Mouse (Mus musculus): ENCODE measurements at regions not wholly inside any gene's neighbourhood (a gene's known extent, or its start where the extent isn't known, plus 50 kb on each side); places are given as distances from the start of the nearest gene placed in this dataset.

DNA sequence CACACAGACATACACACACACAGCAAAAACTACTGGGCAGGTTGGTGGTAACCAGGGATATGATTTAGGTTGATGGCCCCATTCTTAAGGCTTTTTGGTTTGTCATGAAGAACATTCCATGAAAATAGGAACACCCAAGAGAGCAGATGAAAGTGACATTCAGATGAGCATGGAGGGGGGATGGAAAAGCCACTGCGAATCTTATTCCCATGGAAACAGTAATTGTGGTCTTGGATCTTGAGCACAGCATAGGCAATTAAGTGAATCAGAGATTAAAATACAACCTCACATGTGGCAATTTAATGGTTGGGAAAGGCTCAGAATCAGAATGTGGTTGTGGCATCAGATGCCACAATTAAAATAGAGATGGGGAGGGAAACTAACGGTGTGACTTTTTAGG, 537.6 kb upstream of the Auts2 start:
- DNase-seq (ENCODE audit: low spot score): no peak

DNA sequence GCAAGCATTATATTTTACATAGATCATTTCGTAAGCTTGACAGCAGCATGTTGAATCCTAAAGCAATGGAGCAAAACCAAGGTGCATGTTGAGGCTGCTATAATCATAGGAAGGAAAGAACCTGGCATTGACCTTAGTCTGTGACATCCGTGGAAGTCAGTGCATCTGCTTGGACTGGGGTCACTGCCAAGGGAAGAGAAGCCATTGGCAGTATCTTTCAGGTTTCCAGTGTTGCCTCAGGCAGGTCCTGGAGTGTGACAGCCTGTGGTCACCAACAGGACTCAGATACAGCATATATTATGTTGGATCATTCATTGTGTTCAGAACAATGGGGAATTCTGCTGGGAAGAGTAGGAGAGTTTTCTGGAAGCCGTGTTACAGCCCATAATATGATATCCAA, 535.8 kb upstream of the Auts2 start:
- DNase-seq (ENCODE audit: low spot score): no peak

- no peak for DNase-seq (ENCODE audit: low spot score)
Observed at GRCm38 (mm10) chr5:133078390-133078789, 535.2 kb upstream of the Auts2 start.

DNA sequence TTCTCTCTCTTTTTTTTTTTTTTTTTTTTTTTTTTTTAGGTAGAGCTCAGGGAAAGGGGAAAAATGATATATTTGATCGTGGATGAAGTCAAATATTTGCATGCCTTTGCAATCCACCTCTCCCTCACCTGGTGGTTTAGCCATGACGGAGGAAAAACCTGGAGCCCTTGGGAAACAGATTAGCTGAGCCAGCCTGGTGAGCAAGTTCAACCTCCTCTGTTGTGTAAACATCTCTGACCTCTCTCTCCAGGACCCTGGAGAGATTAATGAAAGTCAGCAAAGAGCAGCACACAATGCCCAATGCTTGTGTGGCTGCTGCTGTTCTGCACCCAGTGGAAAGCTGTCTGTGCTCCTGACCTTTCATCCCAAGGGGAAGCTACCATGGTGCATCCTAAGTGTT, 530.2 kb upstream of the Auts2 start:
- no peak for DNase-seq (ENCODE audit: low spot score)

GRCm38 (mm10) chr5:133070141-133070540, 527.0 kb upstream of the Auts2 start:
- no peak for DNase-seq (ENCODE audit: low spot score)

- DNase-seq (ENCODE audit: low spot score): no peak
Observed at GRCm38 (mm10) chr5:133062481-133062880, 519.3 kb upstream of the Auts2 start.

GRCm38 (mm10) chr5:133047456-133047855, 504.3 kb upstream of the Auts2 start:
- no peak for DNase-seq (ENCODE audit: low spot score)

- no peak for DNase-seq (ENCODE audit: low spot score)
Observed at GRCm38 (mm10) chr5:133045637-133046036, 502.5 kb upstream of the Auts2 start.

- no peak for DNase-seq (ENCODE audit: low spot score)
Observed at GRCm38 (mm10) chr5:133027590-133027989, 484.4 kb upstream of the Auts2 start.

- no peak for DNase-seq (ENCODE audit: low spot score)
Observed at GRCm38 (mm10) chr5:133025121-133025520, 482.0 kb upstream of the Auts2 start.

DNA sequence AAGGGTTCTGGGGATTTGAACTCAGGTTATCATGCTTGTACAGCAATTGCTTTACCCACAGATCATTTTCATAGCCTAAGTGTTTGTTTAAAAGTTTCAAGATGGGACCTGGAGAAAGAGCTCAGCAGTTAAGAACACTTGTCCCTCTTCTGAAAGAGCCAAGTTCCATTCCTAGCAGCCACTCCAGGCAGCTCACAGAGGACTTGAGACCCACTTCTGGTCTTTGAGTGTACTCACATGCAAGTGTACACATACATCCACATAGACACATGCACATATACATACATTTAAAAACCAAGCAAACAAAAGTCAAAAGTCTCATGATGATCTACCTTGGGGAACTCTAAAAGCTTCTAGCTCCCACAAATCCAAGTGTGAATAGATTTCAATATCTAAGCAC, 477.7 kb upstream of the Auts2 start:
- no peak for DNase-seq (ENCODE audit: low spot score)

DNA sequence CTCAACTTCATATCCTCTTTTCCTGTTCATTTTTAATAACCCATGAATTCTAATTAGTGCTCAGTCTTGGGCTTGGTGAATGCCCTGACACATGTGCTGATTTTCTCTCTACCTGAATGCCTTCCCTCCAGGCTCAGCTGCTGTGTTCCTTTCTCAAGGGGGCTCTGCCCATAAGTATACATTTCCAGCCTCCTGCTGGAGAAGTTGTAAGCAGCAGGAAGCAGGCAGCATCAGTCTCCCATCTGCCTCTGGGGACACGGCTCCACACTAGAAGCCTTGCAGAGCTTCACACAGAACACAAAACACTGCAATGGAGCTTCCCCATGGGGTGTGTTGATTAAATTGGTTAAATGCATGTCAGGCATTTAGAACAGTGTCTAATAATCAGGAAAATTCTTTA, 477.0 kb upstream of the Auts2 start:
- DNase-seq (ENCODE audit: low spot score): no peak

DNA sequence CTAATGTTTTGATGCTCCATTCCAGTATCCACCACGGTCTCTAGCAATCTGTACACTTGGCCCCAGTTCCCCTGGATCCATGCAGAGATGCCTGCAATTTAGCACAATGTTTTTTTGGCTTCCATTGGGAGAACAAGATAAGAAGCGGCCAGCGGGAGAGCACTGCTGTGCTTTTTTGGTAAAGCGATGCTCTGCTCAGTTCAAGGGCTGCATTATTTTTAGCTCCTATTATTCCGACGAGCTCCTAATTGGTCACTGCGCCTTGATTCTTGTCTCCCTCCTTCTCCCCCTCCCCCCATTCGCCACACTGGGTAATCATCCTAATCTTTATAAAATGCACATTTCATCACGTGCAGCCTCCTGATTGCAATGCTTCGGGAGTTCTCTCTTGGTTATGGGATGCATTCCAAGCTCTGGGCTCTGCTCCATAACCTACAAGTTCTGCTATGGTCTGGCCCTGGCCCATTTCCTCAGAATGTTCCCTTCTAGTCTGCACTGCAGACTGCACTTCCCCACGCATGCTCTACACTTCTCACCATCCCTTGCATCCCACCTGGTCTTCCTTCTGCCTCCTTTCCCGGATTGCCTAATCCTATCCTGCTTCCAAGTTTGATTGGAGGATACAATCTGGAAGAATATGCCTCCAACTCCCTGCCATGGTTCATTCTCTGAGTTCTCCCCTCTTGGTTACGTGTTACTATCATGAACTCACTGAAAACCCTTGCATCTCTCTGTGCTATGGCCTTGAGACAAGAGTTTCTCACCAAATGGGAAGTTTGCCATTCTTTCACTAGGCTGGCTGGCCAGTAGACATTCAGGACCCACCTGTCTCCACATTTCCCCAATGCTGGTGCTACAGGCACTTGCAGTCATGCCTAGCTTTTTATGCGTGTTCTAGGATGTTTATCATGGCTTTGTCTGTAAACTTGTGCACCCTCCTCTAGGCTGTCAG, 467.8 kb upstream of the Auts2 start:
- peak; percentile 40 for DNase-seq (ENCODE audit: low spot score)

GRCm38 (mm10) chr5:132982866-132983265, 439.7 kb upstream of the Auts2 start:
- DNase-seq (ENCODE audit: low spot score): no peak

- no peak for DNase-seq (ENCODE audit: low spot score)
Observed at GRCm38 (mm10) chr5:132979013-132979412, 435.9 kb upstream of the Auts2 start.

GRCm38 (mm10) chr5:132975303-132975932, 432.3 kb upstream of the Auts2 start:
- DNase-seq (ENCODE audit: low spot score): no peak

GRCm38 (mm10) chr5:132974876-132975275, 431.7 kb upstream of the Auts2 start:
- no peak for DNase-seq (ENCODE audit: low spot score)

DNA sequence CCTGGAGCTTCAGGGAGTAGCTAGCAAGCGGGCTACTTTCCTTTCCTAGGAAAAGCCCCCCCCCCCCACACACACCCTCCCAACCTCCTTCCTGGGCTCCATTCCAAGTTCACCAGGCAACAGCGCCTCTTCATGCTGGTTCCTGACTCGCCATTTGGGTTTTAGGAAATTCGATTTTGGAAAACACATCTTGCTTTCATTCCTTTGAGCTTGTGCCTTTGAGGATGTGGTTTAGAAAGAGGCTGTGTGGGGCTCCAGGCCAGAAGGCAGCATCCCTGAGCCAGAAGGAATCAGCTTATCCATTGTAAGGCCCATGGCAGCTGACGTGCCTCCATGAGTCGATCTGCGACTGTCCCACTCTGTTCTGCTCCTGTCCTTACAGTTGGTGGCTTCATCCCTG, 427.9 kb upstream of the Auts2 start:
- no peak for DNase-seq (ENCODE audit: low spot score)

GRCm38 (mm10) chr5:132969376-132969775, 426.2 kb upstream of the Auts2 start:
- no peak for DNase-seq (ENCODE audit: low spot score)

DNA sequence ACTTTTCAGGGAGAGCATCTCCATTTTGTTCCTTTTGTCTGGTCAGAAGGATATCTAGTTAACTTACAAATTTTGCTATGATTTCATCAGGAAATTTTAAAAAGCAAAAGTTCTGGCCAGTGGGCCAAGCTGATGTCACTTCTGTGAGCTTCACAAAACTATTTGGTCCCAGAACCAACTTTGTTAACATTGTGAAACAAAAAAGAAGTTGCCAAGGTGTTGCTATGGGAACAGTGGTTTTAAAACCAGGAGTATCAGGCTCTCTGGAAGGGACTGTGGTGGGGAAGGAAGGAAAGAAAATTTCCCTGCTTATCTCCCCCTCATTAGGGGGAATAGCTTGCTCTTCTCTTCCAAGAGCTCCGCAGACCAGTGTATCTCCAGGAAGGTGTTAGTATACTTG, 416.8 kb upstream of the Auts2 start:
- DNase-seq (ENCODE audit: low spot score): peak; percentile 7

GRCm38 (mm10) chr5:132956184-132956583, 413.0 kb upstream of the Auts2 start:
- DNase-seq (ENCODE audit: low spot score): no peak

DNA sequence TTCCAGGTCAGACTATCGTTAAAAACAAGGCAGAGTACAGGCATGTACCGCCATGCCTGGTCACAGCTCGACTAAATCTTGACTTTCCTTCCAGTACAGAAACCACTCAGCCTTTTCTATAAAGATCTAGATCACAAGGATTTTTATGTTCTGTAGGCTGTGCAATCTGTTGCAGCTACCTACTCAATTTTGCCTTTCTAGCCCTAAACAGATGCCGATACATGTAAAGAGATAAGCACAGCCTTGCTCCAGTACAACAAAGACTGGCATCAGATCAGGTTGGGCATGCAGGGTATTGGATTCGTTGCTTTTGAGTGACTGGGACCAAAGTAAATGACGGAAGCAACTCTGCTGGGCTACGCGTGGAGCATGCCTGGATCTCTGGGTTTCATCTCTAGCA, 411.9 kb upstream of the Auts2 start:
- no peak for DNase-seq (ENCODE audit: low spot score)

- no peak for DNase-seq (ENCODE audit: low spot score)
Observed at GRCm38 (mm10) chr5:132933439-132933980, 390.4 kb upstream of the Auts2 start.

All from urinary bladder, postnatal 14 days (tissue).